Mouse (Mus musculus): ENCODE data around the gene Unc5cl.

Unc5cl gene

GRCm38 (mm10) chr17:48533844-48534705 lies 79.4 kb downstream of the Unc5cl start:
- DNase-seq (ENCODE audit: low read depth in 1 of 2, low spot score in 2 of 2) = no peak

- DNase-seq (ENCODE audit: low read depth in 1 of 2, low spot score in 2 of 2) = no peak
These were observed 83.6 kb downstream of the Unc5cl start for GRCm38 (mm10) chr17:48538328-48538727.

GRCm38 (mm10) chr17:48539326-48539725 lies 84.6 kb downstream of the Unc5cl start:
- no peak for DNase-seq (ENCODE audit: low read depth in 1 of 2, low spot score in 2 of 2)

GRCm38 (mm10) chr17:48542733-48543132 lies 88.0 kb downstream of the Unc5cl start:
- DNase-seq (ENCODE audit: low read depth in 1 of 2, low spot score in 2 of 2) = no peak

- DNase-seq (ENCODE audit: low read depth in 1 of 2, low spot score in 2 of 2) = no peak
These were observed 88.6 kb downstream of the Unc5cl start for GRCm38 (mm10) chr17:48543301-48543765.

- DNase-seq (ENCODE audit: low read depth in 1 of 2, low spot score in 2 of 2) = no peak
These were observed 90.0 kb downstream of the Unc5cl start for GRCm38 (mm10) chr17:48544722-48545121.

GRCm38 (mm10) chr17:48545223-48545943 lies 90.7 kb downstream of the Unc5cl start:
- DNase-seq (ENCODE audit: low read depth in 1 of 2, low spot score in 2 of 2) = no peak

- no peak for DNase-seq (ENCODE audit: low read depth in 1 of 2, low spot score in 2 of 2)
These were observed 91.3 kb downstream of the Unc5cl start for GRCm38 (mm10) chr17:48546036-48546435.

- no peak for DNase-seq (ENCODE audit: low read depth in 1 of 2, low spot score in 2 of 2)
These were observed 93.0 kb downstream of the Unc5cl start for GRCm38 (mm10) chr17:48547668-48548067.

GRCm38 (mm10) chr17:48551788-48552531 lies 97.3 kb downstream of the Unc5cl start:
- DNase-seq (ENCODE audit: low read depth in 1 of 2, low spot score in 2 of 2) = no peak

- DNase-seq (ENCODE audit: low read depth in 1 of 2, low spot score in 2 of 2) = no peak
These were observed 97.8 kb downstream of the Unc5cl start for GRCm38 (mm10) chr17:48552532-48552915.

GRCm38 (mm10) chr17:48556223-48556962 lies 101.7 kb downstream of the Unc5cl start:
- DNase-seq (ENCODE audit: low read depth in 1 of 2, low spot score in 2 of 2) = no peak

- no peak for DNase-seq (ENCODE audit: low read depth in 1 of 2, low spot score in 2 of 2)
These were observed 103.4 kb downstream of the Unc5cl start for GRCm38 (mm10) chr17:48557823-48558715.

- no peak for DNase-seq (ENCODE audit: low read depth in 1 of 2, low spot score in 2 of 2)
These were observed 110.2 kb downstream of the Unc5cl start for GRCm38 (mm10) chr17:48564931-48565330.

GRCm38 (mm10) chr17:48569656-48570055 lies 115.0 kb downstream of the Unc5cl start:
- DNase-seq (ENCODE audit: low read depth in 1 of 2, low spot score in 2 of 2) = no peak

- no peak for DNase-seq (ENCODE audit: low read depth in 1 of 2, low spot score in 2 of 2)
These were observed 126.5 kb downstream of the Unc5cl start for GRCm38 (mm10) chr17:48581153-48581552.

GRCm38 (mm10) chr17:48582486-48582990 lies 127.8 kb downstream of the Unc5cl start:
- DNase-seq (ENCODE audit: low read depth in 1 of 2, low spot score in 2 of 2) = no peak

- DNase-seq (ENCODE audit: low read depth in 1 of 2, low spot score in 2 of 2) = no peak
These were observed 128.7 kb downstream of the Unc5cl start for GRCm38 (mm10) chr17:48583401-48583800.

- no peak for DNase-seq (ENCODE audit: low read depth in 1 of 2, low spot score in 2 of 2)
These were observed 131.2 kb downstream of the Unc5cl start for GRCm38 (mm10) chr17:48585902-48586359.
